Mouse (Mus musculus): Measurements from ENCODE around the gene Dpy30.

GRCm38 (mm10) chr17:74284397-74285115 lies 39.2 kb downstream of the Dpy30 start:
- TF ChIP-seq CTCF (IDR thresholded peaks at IDR 0.05; ENCODE audit: low read depth) (no peak), EP300 (optimal IDR thresholded peaks at IDR 0.05) (no peak)

All from stomach, postnatal 0 days (tissue).